Mouse (Mus musculus): ENCODE results near the gene Steap3. TPM values are rescaled to one million over a fixed set of nuclear protein-coding genes. Genes with fewer than 3 reads are reported as not detected.
A peak's percentile ranks its signal among the peaks of the same experiment; 100 is the strongest.

Steap3 gene
- polyA plus RNA-seq, 1 experiment from 2014 or later, result 85.3 TPM

DNA sequence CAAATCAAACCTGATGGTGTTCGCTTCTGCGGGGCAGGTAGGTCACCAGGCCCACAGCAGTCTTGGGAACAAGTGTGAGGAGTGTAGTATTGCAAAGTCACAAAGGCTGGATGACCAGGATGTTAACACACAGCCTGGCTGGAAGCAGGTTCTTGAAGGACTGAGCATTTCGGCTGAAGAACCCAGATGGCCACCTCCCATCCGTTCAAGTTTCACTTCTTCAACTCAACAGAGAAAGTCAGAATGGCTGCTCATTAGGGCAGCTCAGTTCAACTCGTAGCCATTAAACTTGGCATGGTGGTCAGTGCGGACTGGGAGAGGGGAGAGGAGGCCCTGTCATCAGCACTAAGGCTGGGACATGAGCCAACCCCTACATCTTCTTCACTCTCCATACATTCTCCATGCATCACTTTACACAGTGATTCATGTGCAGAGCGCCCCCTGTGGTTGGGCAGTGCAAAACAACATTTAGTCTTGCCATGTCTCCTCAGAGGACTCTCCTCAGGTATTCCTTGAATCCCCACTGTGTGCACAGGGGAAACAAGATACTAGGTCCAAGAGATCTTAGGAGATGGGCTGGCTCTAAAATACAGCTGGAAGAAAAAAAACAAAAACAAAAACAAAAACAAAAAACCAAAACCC is 19.9 kb downstream of the Steap3 start:
- no peak for TF ChIP-seq CTCF (IDR thresholded peaks at IDR 0.05)
- no peak for DNase-seq (ENCODE audit: low read depth, low spot score)
- CTCF ChIA-PET, result interaction anchor here (0.9 to 1.5 kb wide), 3 partner anchors 18 to 55 kb away, joined by 3 to 4 read pairs (median 3); no protein-coding TSS in a partner anchor
- POLR2A ChIA-PET, result no interaction called here
- in situ Hi-C loops (cut with MboI; ENCODE audit: low pct_unique_long_range_greater_than_20kb), result no loop called here
- no peaks in the 10 kb centered on the region for H3K27me3 ChIP-seq
- ATAC-seq, result no peak

DNA sequence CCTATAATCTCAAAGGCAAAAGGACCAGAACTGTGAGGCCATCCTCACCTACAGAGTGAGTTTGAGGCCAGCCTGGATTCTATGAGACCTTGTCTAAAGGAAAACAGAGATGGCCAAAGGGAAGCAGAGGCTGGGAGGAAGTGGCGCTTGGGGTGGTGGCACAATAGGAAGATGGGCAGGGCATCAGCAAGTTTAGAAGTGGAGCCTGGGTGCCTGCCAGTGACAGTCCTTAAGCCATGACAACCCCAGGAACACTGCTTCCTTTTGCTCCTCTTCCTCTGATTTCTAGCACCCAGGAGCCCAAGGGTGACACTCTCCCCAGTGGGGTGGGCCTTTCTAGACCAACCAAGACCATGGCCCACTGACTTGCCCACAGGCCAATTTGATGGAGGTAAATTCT is 21.3 kb downstream of the Steap3 start:
- TF ChIP-seq CTCF (IDR thresholded peaks at IDR 0.05), result no peak
- in situ Hi-C loops (cut with MboI; ENCODE audit: low pct_unique_long_range_greater_than_20kb), result no loop called here
- ChIA-PET CTCF (no interaction called here), POLR2A (no interaction called here)
- ATAC-seq (no peak), DNase-seq (ENCODE audit: low read depth, low spot score) (no peak)
- no peaks in the 10 kb centered on the region for H3K27me3 ChIP-seq

GRCm38 (mm10) chr1:120250586-120250985 is 21.9 kb downstream of the Steap3 start:
- TF ChIP-seq CTCF (IDR thresholded peaks at IDR 0.05), result no peak
- ChIA-PET POLR2A (interaction anchor here (0.6 kb wide), 1 partner anchor 38 kb away, joined by 5 read pairs; no protein-coding TSS in a partner anchor), CTCF (interaction anchor here (0.9 kb wide), 1 partner anchor 14 kb away, joined by 4 read pairs; no protein-coding TSS in a partner anchor)
- in situ Hi-C loops (cut with MboI; ENCODE audit: low pct_unique_long_range_greater_than_20kb), result no loop called here
- H3K27me3 ChIP-seq, result no peaks in the 10 kb centered on the region
- no peak for DNase-seq (ENCODE audit: low read depth, low spot score)
- ATAC-seq, result no peak

DNA sequence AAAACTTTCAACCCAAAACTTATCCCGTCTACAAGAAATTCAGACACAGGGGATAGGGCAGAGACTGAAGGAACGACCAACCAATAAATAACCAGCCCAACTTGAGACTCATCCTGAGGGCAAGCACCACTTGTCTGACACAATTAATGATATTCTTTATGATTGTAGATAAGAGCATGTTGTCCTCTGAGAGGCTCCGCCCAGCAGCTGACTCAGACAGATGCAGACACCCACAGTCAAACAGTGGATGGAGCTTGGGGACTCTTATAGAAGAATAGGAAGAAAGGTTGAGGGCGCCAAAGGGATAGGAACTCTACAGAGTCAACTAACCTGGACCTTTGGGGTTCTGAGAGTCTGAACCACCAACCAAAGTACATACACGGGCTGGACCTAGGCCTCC is 22.7 kb downstream of the Steap3 start:
- no peaks in the 10 kb centered on the region for H3K27me3 ChIP-seq
- ChIA-PET POLR2A (interaction anchor here (0.6 kb wide), 1 partner anchor 38 kb away, joined by 5 read pairs; no protein-coding TSS in a partner anchor), CTCF (interaction anchor here (0.9 kb wide), 1 partner anchor 13 kb away, joined by 4 read pairs; no protein-coding TSS in a partner anchor)
- in situ Hi-C loops (cut with MboI; ENCODE audit: low pct_unique_long_range_greater_than_20kb), result no loop called here
- ATAC-seq, result no peak
- DNase-seq (ENCODE audit: low read depth, low spot score), result no peak
- TF ChIP-seq CTCF (IDR thresholded peaks at IDR 0.05), result no peak

- CTCF ChIA-PET, result no interaction called here
- no peak for TF ChIP-seq CTCF (IDR thresholded peaks at IDR 0.05)
- in situ Hi-C loops (cut with MboI; ENCODE audit: low pct_unique_long_range_greater_than_20kb), result no loop called here
- POLR2A ChIA-PET, result no interaction called here
- ATAC-seq, result peak; percentile 49
- no peaks in the 10 kb centered on the region for H3K27me3 ChIP-seq
- DNase-seq (ENCODE audit: low read depth, low spot score), result no peak
Measured at GRCm38 (mm10) chr1:120248156-120248555, 24.3 kb downstream of the Steap3 start.

DNA sequence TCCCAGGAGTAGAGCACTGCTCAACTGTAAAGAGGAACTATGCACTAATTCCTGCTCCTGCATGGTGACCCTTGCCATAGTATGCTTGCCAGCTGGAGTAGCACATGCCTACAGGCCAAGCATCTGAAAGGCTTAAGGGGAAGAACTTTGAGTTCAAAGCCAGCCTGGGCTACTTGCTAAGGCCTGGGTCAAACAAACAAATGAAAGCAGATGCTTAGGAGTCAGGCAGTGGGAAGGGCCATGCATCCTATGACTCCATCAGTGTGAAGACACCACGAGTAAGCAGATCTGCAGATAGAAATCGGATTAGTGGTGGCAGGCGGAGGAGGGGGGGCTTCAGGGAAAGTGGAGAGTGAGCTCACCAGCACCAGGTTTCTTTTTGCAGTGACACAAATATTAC is 25.2 kb downstream of the Steap3 start:
- in situ Hi-C loops (cut with MboI; ENCODE audit: low pct_unique_long_range_greater_than_20kb), result no loop called here
- no peak for TF ChIP-seq CTCF (IDR thresholded peaks at IDR 0.05)
- DNase-seq (ENCODE audit: low read depth, low spot score) (no peak), ATAC-seq (peak; percentile 15)
- ChIA-PET CTCF (no interaction called here), POLR2A (no interaction called here)
- H3K27me3 ChIP-seq, result no peaks in the 10 kb centered on the region

- in situ Hi-C loops (cut with MboI; ENCODE audit: low pct_unique_long_range_greater_than_20kb), result no loop called here
- no peaks in the 10 kb centered on the region for H3K27me3 ChIP-seq
- ChIA-PET POLR2A (no interaction called here), CTCF (no interaction called here)
- DNase-seq (ENCODE audit: low read depth, low spot score) (no peak), ATAC-seq (no peak)
- TF ChIP-seq CTCF (IDR thresholded peaks at IDR 0.05), result no peak
Measured at GRCm38 (mm10) chr1:120246946-120247345, 25.6 kb downstream of the Steap3 start.

GRCm38 (mm10) chr1:120245661-120246131 is 26.8 kb downstream of the Steap3 start:
- no peak for DNase-seq (ENCODE audit: low read depth, low spot score)
- no peak for ATAC-seq
- ChIA-PET CTCF (no interaction called here), POLR2A (interaction anchor here (0.6 to 1.1 kb wide), 3 partner anchors 9 to 679 kb away, joined by 3 to 4 read pairs (median 3); no protein-coding TSS in a partner anchor)
- TF ChIP-seq CTCF (IDR thresholded peaks at IDR 0.05), result no peak
- H3K27me3 ChIP-seq, result no peaks in the 10 kb centered on the region
- in situ Hi-C loops (cut with MboI; ENCODE audit: low pct_unique_long_range_greater_than_20kb), result no loop called here

DNA sequence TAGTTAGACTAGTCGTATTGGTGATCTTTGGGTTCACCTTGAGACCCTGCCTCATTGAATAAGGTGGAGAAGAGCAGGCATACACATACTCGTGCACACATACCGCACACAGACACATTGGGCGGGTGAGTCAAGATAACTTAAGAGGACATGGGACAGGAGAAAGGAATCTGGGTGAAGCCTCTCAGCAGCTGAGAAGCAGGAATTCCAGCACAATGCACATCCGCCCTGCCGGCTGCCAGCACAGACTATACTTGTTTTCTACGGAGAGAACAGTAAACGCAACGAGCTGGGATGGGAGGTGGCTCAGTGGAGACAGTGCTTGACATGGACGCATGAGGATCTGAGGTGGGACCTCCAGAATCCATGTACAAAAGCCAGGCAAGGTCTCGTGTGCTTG is 27.9 kb downstream of the Steap3 start:
- POLR2A ChIA-PET, result interaction anchor here (1.1 kb wide), 1 partner anchor 8 kb away, joined by 3 read pairs; no protein-coding TSS in a partner anchor
- CTCF ChIA-PET, result interaction anchor here (1.1 kb wide), 1 partner anchor 16 kb away, joined by 3 read pairs; no protein-coding TSS in a partner anchor

DNA sequence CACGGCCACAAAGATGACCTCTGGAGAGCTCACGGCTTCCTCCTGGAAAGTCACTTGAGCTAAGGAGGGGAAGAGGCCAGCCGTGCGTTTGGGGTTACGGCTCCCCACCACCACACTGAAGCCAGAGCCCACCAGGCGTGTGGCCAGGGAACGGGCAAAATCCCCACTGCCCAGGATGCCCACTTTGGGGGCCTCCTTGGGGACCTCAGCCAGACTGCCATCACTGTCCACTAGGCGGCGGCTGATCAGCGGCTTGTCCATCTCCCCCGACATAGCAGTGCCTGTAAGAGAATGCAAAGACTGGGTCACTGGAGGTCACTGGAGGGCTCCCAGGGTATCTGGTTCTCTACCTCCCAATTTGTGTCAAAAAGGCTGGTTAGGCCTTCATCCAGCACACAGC is 28.5 kb downstream of the Steap3 start:
- ChIA-PET CTCF (interaction anchor here (1.1 to 1.4 kb wide), 2 partner anchors 16 to 36 kb away, joined by 3 read pairs; no protein-coding TSS in a partner anchor), POLR2A (no interaction called here)
- no peak for TF ChIP-seq CTCF (IDR thresholded peaks at IDR 0.05)
- ATAC-seq (no peak), DNase-seq (ENCODE audit: low read depth, low spot score) (no peak)
- in situ Hi-C loops (cut with MboI; ENCODE audit: low pct_unique_long_range_greater_than_20kb), result no loop called here
- no peaks in the 10 kb centered on the region for H3K27me3 ChIP-seq

More for the DNA sequence above, 27.9 kb downstream of the Steap3 start:
- no peak for TF ChIP-seq CTCF (IDR thresholded peaks at IDR 0.05)
- ATAC-seq (no peak), DNase-seq (ENCODE audit: low read depth, low spot score) (no peak)
- H3K27me3 ChIP-seq, result no peaks in the 10 kb centered on the region
- in situ Hi-C loops (cut with MboI; ENCODE audit: low pct_unique_long_range_greater_than_20kb), result no loop called here

GRCm38 (mm10) chr1:120237068-120237467 is 35.4 kb downstream of the Steap3 start:
- no peaks in the 10 kb centered on the region for H3K27me3 ChIP-seq
- DNase-seq (ENCODE audit: low read depth, low spot score) (no peak), ATAC-seq (no peak)
- ChIA-PET POLR2A (interaction anchor here (0.7 to 0.8 kb wide), 2 partner anchors 8 to 29 kb away, joined by 3 read pairs; no protein-coding TSS in a partner anchor), CTCF (interaction anchor here (0.9 to 1.4 kb wide), 5 partner anchors 13 to 40 kb away, joined by 3 to 4 read pairs (median 4); no protein-coding TSS in a partner anchor)
- in situ Hi-C loops (cut with MboI; ENCODE audit: low pct_unique_long_range_greater_than_20kb), result no loop called here
- TF ChIP-seq CTCF (IDR thresholded peaks at IDR 0.05), result no peak

Data from Patski (cell line).